Mouse (Mus musculus): ENCODE measurements around the gene Marcks.
"Not testable (repeated sequence)": the region's sequence is repeated elsewhere in the genome, so short reads cannot be mapped to it uniquely, and the experiment has no call there.

The Marcks gene

DNA sequence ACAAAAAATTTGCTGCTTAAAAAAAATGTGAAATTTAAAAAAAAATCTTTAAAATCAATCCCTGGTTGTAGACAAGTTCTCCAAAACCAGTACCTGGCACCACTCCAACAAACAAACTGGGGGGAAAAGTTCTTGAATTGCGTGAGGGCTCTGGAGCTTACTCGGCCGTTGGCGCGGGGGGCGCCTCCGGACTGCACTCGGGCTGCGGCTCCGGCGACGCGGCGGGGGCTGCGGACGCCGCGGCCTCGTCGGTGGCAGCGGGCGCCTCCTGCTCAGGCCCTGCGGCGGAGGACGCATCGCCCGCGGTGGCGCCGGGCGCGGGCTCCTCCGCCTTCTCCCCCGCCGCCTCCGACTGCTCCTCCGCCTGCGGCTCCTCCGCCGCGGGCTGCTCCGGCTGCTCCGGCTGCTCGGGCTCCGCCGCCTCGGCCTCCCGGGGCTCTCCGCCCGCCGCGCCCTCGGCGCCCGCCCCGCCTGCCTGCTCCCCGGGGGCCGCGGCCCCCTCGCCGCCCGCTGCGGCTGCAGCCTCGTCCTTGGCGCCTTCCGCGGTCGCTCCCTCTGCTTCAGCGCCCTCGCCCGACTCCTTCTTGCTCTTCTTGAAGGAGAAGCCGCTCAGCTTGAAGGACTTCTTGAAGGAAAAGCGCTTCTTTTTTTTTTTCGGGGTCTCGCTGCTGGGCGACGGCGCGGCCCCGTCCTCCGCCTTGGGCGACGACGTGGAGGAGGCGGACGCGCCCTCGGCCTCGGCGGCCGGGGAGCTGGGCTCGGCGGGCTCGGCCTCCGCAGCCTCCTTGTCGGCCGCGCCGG lies 2.6 kb downstream of the Marcks start:
- peak; percentile 68 for DNase-seq

DNA sequence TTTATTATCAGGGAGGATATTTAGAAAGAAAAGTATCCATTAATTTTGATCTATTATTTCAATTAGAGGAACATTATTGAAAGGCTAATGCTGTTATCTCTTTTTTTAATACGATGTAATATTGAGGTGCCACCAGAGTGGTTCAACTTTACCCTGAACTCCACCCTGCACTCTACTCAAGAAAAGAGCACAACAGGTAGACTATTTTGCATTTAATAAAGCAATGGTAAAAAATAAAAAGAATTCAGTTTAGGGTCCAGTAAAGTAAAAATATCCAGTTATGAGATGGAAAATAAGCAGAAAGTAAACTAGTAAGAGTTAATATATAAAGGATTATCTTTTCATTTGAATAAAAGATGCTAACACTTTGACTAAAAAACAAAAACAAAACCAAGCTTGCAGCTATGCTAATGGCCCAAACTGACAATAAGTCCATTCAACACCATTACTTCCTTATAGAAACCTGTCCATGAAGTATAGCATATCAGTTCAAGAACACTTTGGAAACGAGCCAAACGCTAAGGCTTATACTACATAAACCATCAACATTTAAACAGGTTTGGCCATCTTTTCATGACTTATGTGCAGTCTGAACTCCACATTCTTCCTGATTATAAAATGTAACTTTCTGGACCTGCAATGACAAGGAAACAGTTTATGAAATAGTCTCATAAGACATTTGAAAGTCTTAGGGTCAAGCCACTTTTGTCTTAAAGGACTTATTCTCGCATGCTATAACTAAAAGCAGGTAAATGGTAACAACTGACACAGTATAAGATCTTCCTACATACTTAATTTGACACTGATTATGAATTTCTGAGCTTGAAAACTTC lies 4.6 kb downstream of the Marcks start:
- no peak for DNase-seq

DNA sequence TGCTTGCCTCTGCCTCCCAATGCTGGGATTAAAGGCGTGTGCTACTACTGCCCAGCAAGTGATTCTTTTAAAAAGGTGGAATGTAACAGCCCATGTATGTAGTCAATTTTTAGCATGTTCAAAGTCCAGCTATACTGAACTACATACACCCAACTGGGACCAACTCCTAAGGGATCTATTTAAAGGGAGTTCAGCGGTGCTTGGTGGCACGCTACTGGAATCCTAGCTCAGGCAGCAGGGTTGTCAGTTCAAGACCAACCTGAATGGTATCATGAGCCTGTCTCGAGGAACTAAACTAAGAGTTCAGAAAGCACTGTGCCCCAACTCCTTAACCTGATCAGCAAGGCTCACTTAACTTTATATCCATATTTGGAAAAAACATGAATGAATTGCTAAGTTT lies 6.0 kb downstream of the Marcks start:
- DNase-seq: no peak

DNA sequence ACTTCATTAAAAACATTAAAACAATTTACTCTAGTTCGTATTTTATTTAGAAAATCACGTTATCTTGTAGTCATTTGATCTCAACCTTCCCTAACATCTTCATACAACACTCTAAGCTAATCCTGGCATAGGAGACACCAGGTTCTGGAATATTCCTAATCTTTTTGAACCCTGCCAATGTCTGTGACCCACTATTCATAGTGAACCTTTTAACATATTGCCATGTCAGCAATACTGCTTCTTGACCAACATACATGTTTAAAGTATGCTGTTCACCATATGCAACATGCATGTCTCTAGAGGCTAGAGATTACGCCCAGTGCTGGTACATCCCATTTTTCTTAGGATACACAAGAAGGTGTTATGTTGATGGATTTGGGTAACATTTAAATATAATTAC lies 9.1 kb downstream of the Marcks start:
- no peak for DNase-seq

DNA sequence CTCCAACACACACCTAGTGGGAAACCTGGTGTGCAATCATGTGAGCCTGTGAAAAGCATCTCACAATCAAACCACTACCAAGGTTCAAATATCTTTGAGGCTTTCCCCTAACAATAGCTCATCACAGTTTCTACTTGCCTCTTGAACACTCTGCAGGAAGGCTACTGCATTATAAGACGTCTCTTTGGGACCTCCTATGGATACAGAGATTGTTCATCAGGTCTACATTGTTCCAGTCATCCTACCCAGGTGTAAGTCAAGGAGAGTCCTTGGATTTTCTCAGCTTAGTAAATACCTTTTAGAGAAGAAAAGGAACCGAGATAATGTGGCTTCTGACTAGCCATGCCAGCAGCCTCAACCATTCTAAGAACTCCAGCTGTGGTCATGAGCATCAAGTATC lies 23.4 kb downstream of the Marcks start:
- no peak for DNase-seq

DNA sequence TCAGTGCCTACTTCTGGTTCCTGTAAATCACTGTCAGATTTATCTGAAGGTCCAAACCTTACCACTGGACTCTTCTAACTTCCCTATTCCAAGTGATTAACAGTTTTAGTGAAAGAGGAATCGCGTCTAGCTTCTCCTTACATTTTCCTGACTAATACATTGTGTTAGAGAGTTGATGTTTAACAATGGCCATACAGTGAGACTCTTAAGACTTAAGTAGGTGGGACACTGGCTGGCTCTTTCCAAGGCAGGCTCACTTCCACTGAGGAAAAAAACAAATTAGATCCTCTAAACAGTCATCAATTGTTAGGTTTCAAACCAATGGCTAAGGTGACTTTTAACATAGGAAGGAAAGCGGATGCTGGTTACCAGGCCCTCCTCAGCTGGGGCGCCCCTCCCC lies 25.9 kb downstream of the Marcks start:
- no peak for DNase-seq

DNA sequence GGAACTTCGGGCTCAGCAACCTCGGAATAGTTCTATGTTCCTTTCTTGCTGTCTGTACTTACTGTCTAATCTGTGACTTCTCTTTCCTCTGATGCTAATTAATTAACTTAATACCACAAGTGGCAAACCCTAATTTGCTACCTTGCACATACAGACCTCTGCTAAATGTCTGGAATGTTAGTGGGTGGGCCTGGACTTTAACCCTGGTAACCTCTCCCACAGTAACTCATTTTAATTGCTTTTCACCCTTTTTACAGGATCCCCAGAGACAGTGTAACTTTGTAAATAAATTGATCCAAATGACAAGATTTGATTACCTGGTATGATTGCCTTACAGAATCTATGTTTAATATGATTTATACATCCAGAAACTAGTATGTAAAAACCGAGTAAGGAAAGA lies 26.4 kb downstream of the Marcks start:
- DNase-seq: no peak

DNA sequence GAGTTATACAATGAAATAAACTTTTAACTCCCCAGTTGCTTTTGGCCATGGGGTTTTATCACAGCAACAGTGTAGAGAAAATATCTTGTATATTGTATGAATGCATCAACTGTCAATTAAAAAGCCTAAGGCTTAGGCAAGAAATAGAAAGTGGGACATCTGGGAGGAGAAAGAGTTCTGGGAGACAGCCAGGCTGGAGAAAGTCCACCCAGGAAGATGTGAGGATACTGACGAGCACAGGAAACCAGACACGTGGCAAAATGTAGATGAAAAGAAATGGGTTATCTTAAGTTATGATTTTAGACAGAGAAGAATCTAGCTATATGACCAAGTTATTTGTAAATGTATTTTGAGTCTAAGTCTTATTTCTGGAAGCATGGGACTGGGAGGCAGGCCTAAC lies 27.3 kb downstream of the Marcks start:
- DNase-seq: no peak

DNA sequence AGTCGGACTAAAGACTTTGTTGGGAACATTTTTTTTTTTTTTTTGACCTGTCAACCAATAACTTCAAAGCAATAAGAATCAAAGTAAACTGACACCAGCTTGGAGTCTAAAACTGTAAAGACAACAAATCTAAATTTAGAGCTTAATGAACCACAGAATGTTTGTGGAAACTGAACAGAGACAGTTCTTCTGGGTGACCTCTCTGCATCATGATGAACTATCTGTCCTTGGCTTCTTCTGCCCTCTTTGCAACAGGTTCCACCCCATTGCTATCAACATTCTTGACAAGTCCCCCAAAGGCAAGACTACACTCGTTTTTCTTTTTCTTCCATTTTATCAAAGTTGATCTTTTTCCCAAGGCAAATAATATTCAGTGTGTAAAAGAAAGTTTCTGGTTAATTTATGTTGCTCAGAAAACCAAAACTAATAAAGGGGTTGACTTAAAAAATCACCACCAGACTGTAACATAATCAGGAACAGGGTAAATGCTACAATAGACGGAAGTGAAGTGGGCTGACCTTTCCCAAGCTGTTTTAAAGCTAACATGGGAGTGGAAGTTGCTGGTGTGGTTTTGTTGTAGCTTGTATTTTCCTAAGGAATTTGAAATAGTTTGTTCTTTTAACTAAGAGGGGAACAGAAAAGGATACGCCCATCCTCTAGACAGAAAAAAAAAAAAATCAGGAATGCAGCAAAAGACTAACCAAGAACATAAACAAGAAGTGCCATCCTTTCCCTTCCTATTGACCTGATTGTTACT lies 31.7 kb downstream of the Marcks start:
- peak; percentile 17 for DNase-seq

DNA sequence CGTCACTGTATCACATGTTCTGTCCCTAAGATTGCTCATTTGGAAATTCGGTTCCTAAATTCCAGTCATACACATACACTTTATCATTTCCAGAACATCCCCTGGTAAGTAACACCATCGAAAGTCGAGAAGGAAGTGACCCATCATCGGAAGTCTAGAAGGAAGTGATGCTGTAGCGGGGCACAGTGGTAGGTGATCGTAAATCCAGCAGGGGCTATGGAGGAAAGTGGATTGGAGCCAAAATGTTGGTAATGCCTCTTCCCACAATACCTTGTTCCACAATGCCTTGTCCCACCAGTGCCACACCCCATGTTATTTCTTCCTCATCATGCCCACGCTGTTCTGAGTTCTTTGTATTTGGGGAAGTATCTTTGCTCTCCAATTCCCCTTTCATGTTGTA lies 32.4 kb downstream of the Marcks start:
- DNase-seq: no peak

DNA sequence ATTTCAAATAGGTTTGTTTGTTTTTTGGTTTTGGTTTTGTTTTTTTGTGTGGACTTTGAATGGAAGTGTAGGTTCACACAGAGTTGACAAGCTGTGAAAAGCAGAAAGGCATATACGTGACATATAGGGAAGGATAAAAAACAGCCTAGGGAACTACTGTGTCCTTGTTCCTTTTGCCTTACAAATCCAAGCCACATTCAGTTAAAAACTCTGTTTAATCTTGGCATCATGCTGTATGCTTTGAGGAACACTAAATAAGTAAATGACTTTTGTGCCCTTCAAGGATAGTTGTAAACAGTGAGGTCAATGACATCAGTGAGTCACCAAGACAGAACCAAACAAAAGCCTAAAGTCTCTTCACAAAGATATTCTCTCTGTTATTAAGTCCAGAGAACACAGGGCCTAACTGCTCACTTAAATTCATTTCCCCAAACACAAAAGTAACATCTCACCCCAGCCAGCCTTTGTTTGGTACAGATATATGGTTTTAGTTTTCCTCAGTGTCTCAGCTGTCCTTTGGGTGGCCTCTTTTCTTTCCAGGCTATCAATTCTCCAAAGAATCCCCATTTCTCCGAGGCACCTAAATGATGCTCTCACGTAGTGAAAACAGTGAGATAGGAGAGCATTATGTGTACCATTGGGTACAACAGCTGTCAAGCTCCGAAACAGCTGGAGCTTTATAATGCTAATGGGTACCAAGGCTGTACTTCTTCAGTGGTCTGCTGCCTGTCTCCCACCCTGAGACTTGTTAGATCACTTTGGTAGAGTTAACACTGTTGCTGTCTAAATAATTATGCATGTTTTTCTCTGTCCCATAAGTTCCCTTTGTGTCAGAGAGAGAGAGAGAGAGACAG lies 36.3 kb downstream of the Marcks start:
- DNase-seq: no peak

DNA sequence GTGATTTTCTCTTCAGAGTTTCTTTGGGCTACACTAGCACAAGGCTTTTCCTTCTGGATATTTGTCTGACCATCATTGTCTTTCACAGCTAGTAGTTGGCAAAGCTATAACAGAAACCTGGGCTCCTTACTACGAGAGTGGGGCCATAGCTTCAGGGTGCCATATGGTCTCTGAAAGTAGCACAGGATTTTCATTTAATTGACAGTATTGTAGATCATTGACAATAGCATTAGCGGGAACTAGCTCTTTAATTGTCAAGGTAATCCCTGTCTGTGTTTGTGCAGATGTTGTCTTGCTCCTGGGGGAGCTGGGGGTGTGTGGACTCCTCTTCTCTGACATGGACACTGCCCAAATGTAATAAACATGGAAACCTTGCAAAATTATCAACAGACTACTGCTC lies 37.0 kb downstream of the Marcks start:
- DNase-seq: no peak

DNA sequence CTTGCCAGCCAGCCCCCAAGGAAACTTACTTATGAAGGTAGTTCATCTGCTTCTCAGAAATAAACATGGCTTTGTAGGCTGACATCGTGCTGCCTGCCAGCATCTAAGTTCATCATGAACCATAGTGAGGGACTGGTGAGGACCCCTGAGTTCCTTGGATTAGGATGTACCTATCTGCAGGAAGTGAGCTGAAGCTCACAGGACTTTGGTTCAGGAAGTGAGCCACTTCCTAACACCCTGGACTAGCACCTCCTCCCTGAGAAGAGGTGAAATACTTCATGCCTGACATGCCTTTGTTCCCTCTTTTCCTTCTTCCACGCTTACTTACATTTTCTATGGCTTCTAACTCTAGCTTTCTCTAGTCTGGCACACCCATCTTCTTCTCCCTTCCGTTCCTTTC lies 42.2 kb downstream of the Marcks start:
- no peak for DNase-seq

DNA sequence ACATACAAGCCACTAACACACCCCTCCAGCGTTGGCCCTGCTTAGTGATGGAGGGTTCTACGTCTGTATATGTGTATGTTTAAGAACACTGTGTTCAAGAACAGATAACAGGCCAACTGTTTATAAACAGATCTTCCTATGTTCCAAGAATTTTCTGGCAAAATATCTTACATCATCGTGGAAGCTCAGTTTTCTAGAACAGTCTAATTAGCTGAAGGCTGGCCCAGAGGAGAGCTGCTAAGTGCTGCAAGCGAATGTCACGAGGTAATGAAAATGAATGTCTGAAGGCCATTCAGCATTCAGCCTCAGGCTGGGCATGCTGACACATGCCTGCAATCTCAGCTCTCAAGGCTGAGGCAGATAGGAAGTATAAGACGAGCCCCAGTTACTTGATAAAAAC lies 42.9 kb downstream of the Marcks start:
- DNase-seq: no peak

DNA sequence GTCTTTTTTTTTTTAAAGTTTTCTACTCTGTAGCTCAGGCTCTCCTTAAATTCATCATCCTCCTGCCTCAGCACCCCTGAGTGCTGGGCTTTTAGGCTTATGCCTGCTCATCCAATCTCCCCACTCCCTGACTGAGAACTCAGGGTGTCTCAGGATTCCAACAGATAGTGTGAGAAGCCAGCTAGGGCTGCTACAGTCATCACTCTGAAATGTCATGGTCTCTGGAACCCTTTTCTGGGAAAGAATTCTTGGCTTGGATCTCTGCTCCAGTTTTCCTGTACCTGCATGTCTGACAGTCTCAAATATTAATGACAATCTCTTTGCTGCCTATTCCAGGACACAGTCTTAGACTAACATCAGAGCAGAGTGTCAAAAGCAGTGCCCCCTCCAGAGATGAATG lies 45.4 kb downstream of the Marcks start:
- DNase-seq: no peak

DNA sequence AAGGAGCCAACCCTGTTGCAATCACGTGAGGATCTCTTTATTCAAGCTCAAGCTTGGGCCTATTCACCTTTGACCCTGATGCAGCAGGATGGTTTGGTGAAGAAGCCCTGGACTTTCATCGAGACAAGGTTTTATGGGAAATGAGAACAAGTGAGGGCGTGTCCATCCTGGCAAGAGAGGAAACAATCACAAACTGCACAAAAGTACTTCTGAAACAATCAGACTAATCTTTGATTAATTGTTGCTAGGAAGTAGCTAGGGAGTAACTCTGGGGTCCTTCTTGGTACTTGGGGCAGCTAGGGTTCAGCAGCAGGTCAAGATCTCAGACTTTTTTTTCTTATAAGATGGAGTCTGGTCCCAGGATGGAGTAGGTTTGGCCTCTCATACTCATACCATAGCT lies 48.3 kb downstream of the Marcks start:
- DNase-seq: no peak

DNA sequence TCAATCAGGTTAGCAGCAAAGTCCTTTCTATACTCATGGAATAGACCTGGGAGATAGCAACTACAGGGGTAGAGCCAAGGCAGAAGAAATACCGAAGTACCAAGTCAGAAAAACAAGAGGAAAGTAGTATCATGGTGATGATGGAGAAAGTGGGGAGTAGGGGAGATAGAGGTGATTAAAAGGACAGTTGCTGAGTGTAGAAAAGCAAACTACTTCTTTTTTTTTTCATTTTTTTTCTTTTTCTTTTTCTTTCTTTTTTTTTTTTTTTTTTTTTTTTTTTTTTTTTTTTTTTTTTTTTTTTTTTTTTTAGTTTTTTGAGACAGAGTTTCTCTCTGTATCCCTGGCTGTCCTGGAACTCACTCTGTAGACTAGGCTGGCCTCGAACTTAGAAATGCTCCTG lies 54.6 kb downstream of the Marcks start:
- not testable (repeated sequence) for DNase-seq

Measured in kidney, postnatal 14 days (tissue).